Mouse (Mus musculus) MEL (cell line): Measurements from ENCODE around the gene St7. TPM values are rescaled to one million over a fixed set of nuclear protein-coding genes. Genes with fewer than 3 reads are reported as not detected.

Source experiments
- DNase-seq: peaks from one replicate; pipeline ENCODE4 v3.0.0; 2011; ENCODE audit warnings: low read depth, low spot score
- H3K27ac ChIP-seq: 2 replicates; pipeline ENCODE4 v1.5.1; 2012; ENCODE audit warnings: low read depth, mild to moderate bottlenecking, control low read depth, low read length, moderate library complexity; ENCODE audit not compliant: control insufficient read depth
- H3K27me3 ChIP-seq, 2 experiments: fragments of 150-350 bp in 1 of 2; sonication (generic) in 1 of 2; 2 replicates each; pipeline ENCODE4 v1.6.1; 2012; ENCODE audit warnings: low read length in 2 of 2, mild to moderate bottlenecking in 2 of 2, improper control_type of control experiment in 1 of 2, moderate library complexity in 1 of 2; ENCODE audit not compliant: insufficient read depth in 2 of 2, control insufficient read depth in 1 of 2
- H3K36me3 ChIP-seq, 2 experiments: 2 replicates each; pipeline ENCODE4 v1.6.1; 2012 to 2014; ENCODE audit warnings: low read length in 2 of 2, improper control_type of control experiment in 1 of 2, inconsistent platforms in 1 of 2, mild to moderate bottlenecking in 1 of 2; ENCODE audit not compliant: insufficient read depth in 2 of 2, control insufficient read depth in 1 of 2
- H3K4me1 ChIP-seq, 2 experiments: fragments of 150-350 bp in 1 of 2; sonication (generic) in 1 of 2; 2 replicates each; pipeline ENCODE4 v1.6.1; 2012; ENCODE audit warnings: low read length in 2 of 2, improper control_type of control experiment in 1 of 2, mild to moderate bottlenecking in 1 of 2; ENCODE audit not compliant: insufficient read depth in 2 of 2, control insufficient read depth in 1 of 2
- H3K4me3 ChIP-seq, 2 experiments: fragments of 150-350 bp in 1 of 2; sonication (generic) in 1 of 2; 2 replicates each; pipeline ENCODE4 v1.5.1; 2012; ENCODE audit warnings: low read depth in 2 of 2, low read length in 2 of 2, mild to moderate bottlenecking in 2 of 2, moderate library complexity in 2 of 2, control low read depth in 1 of 2, improper control_type of control experiment in 1 of 2; ENCODE audit not compliant: control insufficient read depth in 1 of 2, insufficient read depth in 1 of 2
- H3K79me2 ChIP-seq: 2 replicates; pipeline ENCODE4 v1.6.1; 2012; ENCODE audit warnings: mild to moderate bottlenecking, low read length, moderate library complexity; ENCODE audit not compliant: control insufficient read depth, poor library complexity, insufficient read depth
- H3K9ac ChIP-seq: 2 replicates; pipeline ENCODE4 v1.6.1; 2012; ENCODE audit warnings: low read depth, mild to moderate bottlenecking, control low read depth, low read length, moderate library complexity; ENCODE audit not compliant: control insufficient read depth, poor library complexity, severe bottlenecking
- H3K9me3 ChIP-seq: fragments of 150-350 bp; sonication (generic); replicated peaks from 2 replicates; pipeline ENCODE4 v1.6.1; 2012; ENCODE audit warnings: mild to moderate bottlenecking, low read length, improper control_type of control experiment, moderate library complexity; ENCODE audit not compliant: insufficient read depth
- BHLHE40 ChIP-seq: IDR thresholded peaks from 2 replicates; pipeline ENCODE4 v1.6.1; 2012; ENCODE audit warnings: low read depth, mild to moderate bottlenecking, inconsistent platforms, low read length, improper control_type of control experiment, borderline replicate concordance
- ELF1 ChIP-seq: IDR thresholded peaks from 2 replicates; pipeline ENCODE4 v1.6.1; 2014; ENCODE audit warnings: low read depth, mild to moderate bottlenecking, inconsistent platforms, low read length, improper control_type of control experiment, moderate library complexity
- JUND ChIP-seq: IDR thresholded peaks from 2 replicates; pipeline ENCODE4 v1.6.1; 2011; ENCODE audit warnings: low read depth, mild to moderate bottlenecking, improper control_type of control experiment, low read length
- KAT2A ChIP-seq: conservative IDR thresholded peaks from 2 replicates; pipeline ENCODE4 v1.6.1; 2012; ENCODE audit warnings: low read depth, low read length, improper control_type of control experiment, inconsistent platforms
- MXI1 ChIP-seq: IDR thresholded peaks from 2 replicates; pipeline ENCODE4 v1.6.1; 2011; ENCODE audit warnings: mild to moderate bottlenecking, low read depth, low read length, improper control_type of control experiment
- NELFE ChIP-seq: IDR thresholded peaks from 2 replicates; pipeline ENCODE4 v1.6.1; 2011; ENCODE audit warnings: low read depth, low read length, improper control_type of control experiment
- POLR2AphosphoS5 ChIP-seq: IDR thresholded peaks from 2 replicates; pipeline ENCODE4 v1.6.1; 2012; ENCODE audit warnings: low read depth, borderline replicate concordance, mild to moderate bottlenecking, inconsistent platforms, low read length, moderate library complexity, mixed read lengths
- RAD21 ChIP-seq: IDR thresholded peaks from 2 replicates; pipeline ENCODE4 v1.6.1; 2011; ENCODE audit warnings: mild to moderate bottlenecking, low read depth, low read length, improper control_type of control experiment
- SIN3A ChIP-seq: IDR thresholded peaks from 2 replicates; pipeline ENCODE4 v1.6.1; 2012; ENCODE audit warnings: low read length, improper control_type of control experiment, inconsistent platforms
- TBP ChIP-seq: IDR thresholded peaks from 2 replicates; pipeline ENCODE4 v1.8.0; 2011; ENCODE audit warnings: low read depth, low read length, improper control_type of control experiment
- TCF12 ChIP-seq: IDR thresholded peaks from 2 replicates; pipeline ENCODE4 v1.6.1; 2014; ENCODE audit warnings: low read depth, mild to moderate bottlenecking, inconsistent platforms, low read length, improper control_type of control experiment, moderate library complexity
- USF2 ChIP-seq, 2 experiments: IDR thresholded peaks; 2 replicates each; pipeline ENCODE4 v1.6.1; 2011 to 2012; ENCODE audit warnings: improper control_type of control experiment in 2 of 2, low read length in 2 of 2, borderline replicate concordance in 1 of 2, inconsistent platforms in 1 of 2, low read depth in 1 of 2, mild to moderate bottlenecking in 1 of 2; ENCODE audit not compliant: insufficient read depth in 1 of 2
- ZKSCAN1 ChIP-seq: IDR thresholded peaks from 2 replicates; pipeline ENCODE4 v1.6.1; 2012; ENCODE audit warnings: low read depth, mild to moderate bottlenecking, inconsistent platforms, low read length, improper control_type of control experiment, moderate library complexity
- polyA plus RNA-seq, 2 experiments: library from polyadenylated mRNA; stranded (reverse) in 1 of 2; unstranded in 1 of 2; fragments of >175 nt in 1 of 2; fragments of >200 nt in 1 of 2; gene quantifications; 2 replicates each; pipeline versions ENCODE4 v1.2.1 to v1.2.4; 2012; ENCODE audit warnings: low replicate concordance in 2 of 2, low read depth in 1 of 2; ENCODE audit not compliant: insufficient read length in 2 of 2, insufficient read depth in 1 of 2, missing spikeins in 1 of 2
- total RNA-seq: library from RNA; depleted of rRNA; stranded (reverse); fragments of 300-350 nt; gene quantifications from 2 replicates; pipeline ENCODE4 v1.2.3, GENCODE M21; 2012

St7 gene
- total and polyA plus RNA-seq, 3 experiments: 34.4 to 48.5 TPM; not detected in 1

DNA sequence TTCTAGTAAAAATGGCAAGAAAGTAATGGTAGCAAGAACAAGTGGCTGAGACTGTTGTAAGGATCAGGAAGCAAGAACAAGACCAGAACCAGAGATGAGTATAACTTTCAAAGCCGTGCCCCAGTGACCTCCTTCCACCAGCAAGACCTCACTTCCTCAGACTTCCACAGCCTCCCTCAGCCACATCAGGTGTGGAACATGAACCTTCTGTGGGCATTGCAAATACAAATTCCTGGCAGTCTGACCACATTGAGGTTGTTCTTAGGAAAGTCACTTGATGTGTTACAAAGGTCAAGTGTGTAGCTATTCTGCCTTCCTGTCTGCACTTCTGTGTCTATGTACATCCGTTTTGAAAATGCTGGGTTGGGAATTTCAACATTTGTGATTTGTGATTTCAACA is 40.6 kb upstream of the St7 start:
- TF ChIP-seq USF2 (IDR thresholded peaks at IDR 0.05; ENCODE audit: borderline replicate concordance in 1 of 2, insufficient read depth in 1 of 2, low read depth in 1 of 2, low read length in 2 of 2): no peak
- TF ChIP-seq TCF12: no peak
- TF ChIP-seq TBP: no peak
- no peak for TF ChIP-seq POLR2AphosphoS5
- TF ChIP-seq NELFE: no peak
- DNase-seq: no peak
- H3K9ac ChIP-seq: no peak overlapping the region
- peaks cover 7 to 49% of the 10 kb centered on the region in 2 experiments; a peak in 3 of 4 replicates for H3K36me3 ChIP-seq
- H3K9me3 ChIP-seq: no peaks in the 10 kb centered on the region
- peaks cover 13% of the 10 kb centered on the region; the same call in 1 of the 2 replicates for H3K79me2 ChIP-seq
- H3K27me3 ChIP-seq: no peaks in the 10 kb centered on the region
- H3K4me1 ChIP-seq: peaks cover 0 to 4% of the 10 kb centered on the region in 2 experiments; a peak in 1 of 4 replicates
- H3K4me3 ChIP-seq: no peak overlapping the region
- no peak overlapping the region for H3K27ac ChIP-seq

- H3K27ac ChIP-seq: no peak overlapping the region
- H3K79me2 ChIP-seq: peaks cover 5% of the 10 kb centered on the region; the same call in 1 of the 2 replicates
- TF ChIP-seq RAD21 (no peak), SIN3A (no peak), BHLHE40 (no peak), MXI1 (no peak), KAT2A (no peak), ZKSCAN1 (no peak), ELF1 (no peak), JUND (no peak)
- H3K27me3 ChIP-seq: no peaks in the 10 kb centered on the region
- no peak overlapping the region for H3K4me3 ChIP-seq
- H3K9me3 ChIP-seq: no peaks in the 10 kb centered on the region
- peaks cover 0 to 37% of the 10 kb centered on the region in 2 experiments; a peak in 2 of 4 replicates for H3K36me3 ChIP-seq
- no peak for DNase-seq
- no peaks in the 10 kb centered on the region for H3K4me1 ChIP-seq
- no peak overlapping the region for H3K9ac ChIP-seq
These were observed 37.7 kb upstream of the St7 start for GRCm38 (mm10) chr6:17655080-17655479.

GRCm38 (mm10) chr6:17657308-17657707 is 35.4 kb upstream of the St7 start:
- no peaks in the 10 kb centered on the region for H3K9me3 ChIP-seq
- DNase-seq: no peak
- TF ChIP-seq NELFE: no peak
- TF ChIP-seq, all 39 proteins: peak for 0
- no peak overlapping the region for H3K4me3 ChIP-seq
- no peak overlapping the region for H3K27ac ChIP-seq
- peaks cover 3% of the 10 kb centered on the region; the same call in 1 of the 2 replicates for H3K79me2 ChIP-seq
- no peaks in the 10 kb centered on the region for H3K27me3 ChIP-seq
- H3K9ac ChIP-seq: no peak overlapping the region
- peaks cover 0 to 40% of the 10 kb centered on the region in 2 experiments; a peak in 2 of 4 replicates for H3K36me3 ChIP-seq
- no peaks in the 10 kb centered on the region for H3K4me1 ChIP-seq
